Mouse (Mus musculus) heart, adult 8-10 months (tissue): ENCODE results near the gene P4ha2. TPM values are rescaled to one million over a fixed set of nuclear protein-coding genes. Genes with fewer than 3 reads are reported as not detected.

ENCODE experiments used
- total RNA-seq, 4 experiments: library from RNA; stranded (reverse); gene quantifications; 2 replicates each; pipeline ENCODE4 v1.2.4; 2022

The P4ha2 gene
- total RNA-seq, 4 experiments from 2014 or later = 57.4 to 71.1 (median 64.1) TPM

Other genes starting within 250 kb of the P4ha2 start
- gene Gm12216, start 240.8 kb upstream of the P4ha2 start, total RNA-seq = 1 to 10 TPM; 1.2 to 3.0 (median 2.1) TPM
- 10 to 100 TPM; 19.8 to 26.2 (median 23.5) TPM for gene Slc22a5, start 208.4 kb upstream of the P4ha2 start, total RNA-seq
- 1 to 10 TPM; 1.8 to 2.0 (median 1.9) TPM for gene Slc22a21, start 119.8 kb upstream of the P4ha2 start, total RNA-seq
- gene Slc22a4, start 72.0 kb upstream of the P4ha2 start, total RNA-seq = 1 to 10 TPM; 4.8 to 7.1 (median 5.4) TPM
- 10 to 100 TPM; 29.1 to 39.9 (median 35.2) TPM for gene Pdlim4, start 31.1 kb upstream of the P4ha2 start, total RNA-seq
- 1 to 10 TPM in 1 of 4 experiments, under 1 TPM in 1, not detected in 2; 0.56 to 1.4 TPM for gene Csf2, start 149.6 kb downstream of the P4ha2 start, total RNA-seq
- gene Il3, start 167.2 kb downstream of the P4ha2 start, total RNA-seq = not detected
- 10 to 100 TPM; 10.1 to 17.7 (median 14.0) TPM for gene Acsl6, start 203.7 kb downstream of the P4ha2 start, total RNA-seq